Mouse (Mus musculus): ENCODE data around the gene 6430531B16Rik.

Gene 6430531B16Rik

DNA sequence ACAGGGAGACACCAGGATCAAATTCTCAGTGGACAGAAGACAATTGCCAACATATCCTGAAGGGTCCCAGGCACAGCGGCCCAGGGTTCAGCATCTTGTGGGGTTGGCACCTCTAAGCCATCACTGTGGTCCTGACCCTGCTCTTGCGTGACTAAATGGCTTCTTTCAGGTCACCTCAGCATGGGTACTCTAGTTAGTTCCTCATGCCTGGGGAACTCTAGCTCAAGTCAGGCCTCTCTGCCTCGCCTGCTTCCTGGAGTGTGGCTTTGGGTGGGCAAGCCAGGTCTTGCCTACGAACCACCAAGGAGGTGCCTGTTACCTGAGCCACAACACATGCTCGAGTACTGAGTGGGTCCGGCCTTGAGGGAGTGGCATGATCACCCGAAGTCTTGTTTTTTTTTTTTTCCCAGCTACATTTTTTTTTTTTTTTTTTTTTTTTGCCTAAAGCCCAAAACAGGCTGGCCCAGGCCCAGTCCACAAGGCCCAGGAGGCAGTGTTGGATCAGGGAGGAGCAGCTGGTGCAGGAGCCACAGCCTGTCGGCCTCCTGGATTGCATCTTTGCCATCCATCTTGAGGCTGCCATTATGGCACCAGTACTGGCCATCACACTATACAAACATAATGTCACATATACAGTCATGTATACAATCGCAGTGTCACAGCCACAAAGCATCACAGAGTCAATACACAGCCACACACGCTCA, 8.2 kb downstream of the 6430531B16Rik start:
- no peak for DNase-seq (ENCODE audit: low spot score)

DNA sequence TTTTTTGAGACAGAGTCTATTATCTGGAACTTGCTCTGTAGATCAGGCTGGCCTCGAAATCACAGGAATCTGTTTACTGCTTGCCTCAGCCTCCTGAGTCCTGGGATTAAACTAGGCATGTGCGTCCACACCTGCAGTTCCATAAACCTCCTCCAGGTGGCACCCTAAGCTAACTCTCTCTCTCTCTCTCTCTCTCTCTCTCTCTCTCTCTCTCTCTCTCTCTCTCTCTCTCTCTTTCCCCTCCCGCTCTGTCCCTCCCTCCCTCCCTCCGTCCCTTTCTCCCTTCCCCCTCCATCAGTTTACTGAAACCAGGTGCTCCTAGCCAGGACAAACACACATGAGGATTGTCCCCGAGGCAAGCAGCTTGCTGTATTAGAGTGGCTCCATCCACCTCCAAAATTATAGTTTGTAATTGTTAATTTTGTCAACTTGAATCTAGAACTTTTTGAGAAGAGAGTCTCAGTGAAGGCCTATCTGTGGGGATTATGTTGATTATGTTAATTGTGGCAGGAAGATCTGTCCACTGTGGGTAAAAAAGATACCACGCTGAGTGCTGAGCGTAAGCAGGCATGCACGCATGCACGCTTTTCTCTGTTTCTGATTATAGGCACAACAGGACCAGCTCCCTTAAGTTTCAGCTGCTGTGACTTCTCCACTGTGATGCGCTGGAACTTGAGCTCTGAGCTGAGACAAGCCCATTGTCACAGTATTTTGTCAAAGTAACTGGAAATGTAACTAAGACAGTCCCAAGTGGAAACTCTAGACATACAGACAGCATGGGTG, 9.0 kb downstream of the 6430531B16Rik start:
- DNase-seq (ENCODE audit: low spot score), result peak; percentile 69

DNA sequence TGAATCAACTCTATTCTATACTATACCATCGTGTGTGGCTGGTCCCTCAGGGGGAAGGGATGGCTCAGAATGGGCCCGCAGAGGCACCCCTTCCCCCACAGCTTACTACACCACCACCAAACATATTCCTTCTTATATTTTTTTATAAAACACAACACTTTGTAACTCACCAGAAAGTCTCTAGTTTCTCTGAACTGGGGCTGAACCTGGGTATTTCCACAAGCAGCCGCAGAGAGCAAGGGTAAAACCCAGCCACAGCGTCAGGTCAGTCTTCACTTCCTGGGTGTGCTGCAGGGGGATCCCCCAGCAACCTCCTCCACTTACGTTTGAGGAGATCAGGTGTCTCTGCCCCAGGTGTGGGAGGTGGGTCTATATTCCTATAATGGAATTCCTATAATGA, 10.1 kb downstream of the 6430531B16Rik start:
- DNase-seq (ENCODE audit: low spot score), result no peak

DNA sequence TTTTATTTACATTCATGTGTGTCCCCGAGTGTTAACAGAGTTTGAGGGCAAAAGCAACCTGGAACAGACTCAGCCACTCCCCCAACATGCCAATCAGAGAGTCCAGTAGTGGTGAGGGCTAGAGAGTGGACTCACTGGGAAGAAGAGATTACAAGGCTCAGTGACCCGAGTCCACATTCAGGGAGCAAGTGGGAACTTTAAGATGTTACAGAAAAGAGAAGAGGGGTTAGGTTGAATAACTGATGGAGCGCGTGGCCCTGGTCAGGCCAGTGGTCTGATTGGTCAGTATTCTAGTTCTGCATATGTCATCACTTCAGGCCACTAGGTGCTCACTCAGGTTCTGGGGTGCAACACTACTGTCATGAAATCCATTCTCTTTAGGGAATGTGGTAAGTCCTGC, 11.4 kb downstream of the 6430531B16Rik start:
- no peak for DNase-seq (ENCODE audit: low spot score)

DNA sequence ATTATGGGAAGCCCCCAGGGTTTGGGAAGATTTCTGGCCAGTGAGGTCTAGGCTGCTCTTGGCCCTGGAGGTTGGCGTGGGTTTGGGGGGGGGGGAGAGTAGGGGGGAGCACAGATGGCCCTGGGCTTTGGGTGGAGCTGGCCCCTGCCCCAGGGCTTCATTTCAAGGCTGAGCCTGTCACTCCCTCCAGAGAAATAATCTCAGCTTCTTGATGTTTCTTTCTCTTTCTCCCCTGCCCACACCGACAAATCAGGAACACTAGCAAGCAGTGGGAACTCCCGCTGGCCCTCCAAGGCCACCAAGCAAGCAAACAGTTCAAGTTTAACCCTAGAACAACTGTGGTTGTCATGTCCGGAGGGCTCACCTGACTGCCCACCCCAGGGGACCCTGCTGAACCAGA, 14.7 kb downstream of the 6430531B16Rik start:
- peak; percentile 75 for DNase-seq (ENCODE audit: low spot score)

DNA sequence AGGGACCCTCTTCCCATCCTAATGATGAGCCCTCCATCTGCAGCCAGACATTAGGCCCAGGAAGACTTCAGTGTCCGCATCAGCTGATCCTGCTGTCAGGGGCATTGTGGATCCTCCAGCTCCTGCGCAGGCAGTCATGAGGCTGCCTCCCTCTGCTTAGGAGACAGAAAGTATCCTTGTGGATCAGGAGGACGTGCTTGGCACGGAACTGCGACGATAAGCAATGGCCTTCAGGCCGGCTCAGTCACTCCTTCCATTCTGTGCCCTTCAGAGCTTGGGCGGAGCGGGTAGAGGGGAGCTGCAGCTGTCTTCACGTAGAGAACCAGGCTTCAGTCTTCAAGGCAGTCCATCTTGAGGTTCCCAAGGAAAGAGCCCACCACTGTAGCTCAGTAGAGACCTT, 17.4 kb downstream of the 6430531B16Rik start:
- peak; percentile 85 for DNase-seq (ENCODE audit: low spot score)

DNA sequence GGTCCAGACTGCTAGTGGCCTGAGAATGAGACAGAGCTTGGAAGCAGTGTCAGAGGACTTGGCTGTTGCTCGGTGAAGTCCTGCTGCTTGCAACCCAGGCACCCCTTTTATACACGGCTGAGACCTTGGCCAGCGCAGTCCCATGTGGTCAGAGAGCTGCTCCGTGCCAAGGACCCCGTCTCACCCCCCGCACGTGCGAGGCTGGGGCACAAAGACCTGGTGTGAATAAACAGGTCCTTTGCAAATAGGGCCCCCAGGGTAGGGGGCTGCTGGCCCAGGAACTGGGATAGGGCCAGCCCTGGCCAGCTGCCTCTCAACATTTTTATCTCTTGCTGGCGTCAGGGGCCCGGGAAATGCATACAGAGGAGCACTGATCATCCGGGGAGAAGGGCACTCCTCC, 20.6 kb downstream of the 6430531B16Rik start:
- DNase-seq (ENCODE audit: low spot score), result peak; percentile 86

DNA sequence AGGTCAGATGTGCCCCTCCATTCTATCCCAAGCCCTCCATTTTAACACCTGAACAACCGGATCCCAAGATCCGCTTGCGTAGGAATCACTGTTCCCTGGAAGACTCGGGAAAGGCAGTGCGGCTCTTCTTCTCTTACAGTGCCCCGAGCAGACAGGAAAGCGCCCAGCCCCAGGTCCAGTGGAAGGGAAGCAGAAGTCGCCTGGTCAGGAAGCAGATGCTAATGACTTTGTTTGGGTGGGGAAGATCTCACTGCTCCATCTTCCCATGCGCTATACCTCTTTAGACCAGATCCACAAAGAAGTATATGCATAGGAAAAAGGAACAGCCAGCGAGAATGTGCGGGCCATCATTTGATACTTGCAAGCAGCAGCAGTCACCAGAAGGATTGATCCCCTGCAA, 21.1 kb downstream of the 6430531B16Rik start:
- no peak for DNase-seq (ENCODE audit: low spot score)

DNA sequence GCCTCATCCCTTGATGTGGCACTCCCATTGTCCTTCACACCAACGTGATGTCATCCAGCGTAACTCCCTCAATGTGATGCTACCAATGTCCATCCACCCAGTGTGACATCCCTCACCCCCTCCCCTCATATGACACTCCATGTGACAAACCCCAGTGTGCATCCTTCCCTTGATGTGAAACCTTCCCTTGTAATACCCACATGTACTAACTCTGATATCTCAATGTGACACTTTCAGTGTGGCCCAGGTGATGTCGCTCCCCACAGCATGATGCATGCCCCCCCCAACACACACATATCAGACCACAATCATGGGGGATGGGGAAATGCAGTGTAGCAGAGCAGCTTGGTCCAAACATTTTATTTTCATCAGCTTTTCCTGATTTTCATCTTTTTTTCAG, 21.9 kb downstream of the 6430531B16Rik start:
- no peak for DNase-seq (ENCODE audit: low spot score)

DNA sequence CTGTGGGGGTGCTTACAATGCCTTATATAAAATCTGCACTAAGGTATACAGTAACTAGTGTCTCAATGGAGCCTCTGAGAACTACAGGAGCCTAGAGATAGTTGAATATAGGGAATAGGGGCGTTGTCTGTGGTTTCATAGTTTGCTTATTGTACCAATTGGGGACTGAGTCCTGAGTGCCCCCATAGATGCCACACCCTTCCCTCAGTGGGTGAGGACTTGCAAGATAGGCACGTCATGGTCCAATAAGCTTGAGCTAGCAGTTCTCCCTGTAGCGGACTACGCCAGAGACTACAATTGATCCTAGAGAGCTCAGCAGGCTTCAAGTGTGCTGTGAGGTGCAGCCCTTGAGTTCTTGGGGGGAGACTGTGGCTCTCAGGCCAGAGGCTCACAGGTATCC, 23.1 kb downstream of the 6430531B16Rik start:
- DNase-seq (ENCODE audit: low spot score), result no peak

DNA sequence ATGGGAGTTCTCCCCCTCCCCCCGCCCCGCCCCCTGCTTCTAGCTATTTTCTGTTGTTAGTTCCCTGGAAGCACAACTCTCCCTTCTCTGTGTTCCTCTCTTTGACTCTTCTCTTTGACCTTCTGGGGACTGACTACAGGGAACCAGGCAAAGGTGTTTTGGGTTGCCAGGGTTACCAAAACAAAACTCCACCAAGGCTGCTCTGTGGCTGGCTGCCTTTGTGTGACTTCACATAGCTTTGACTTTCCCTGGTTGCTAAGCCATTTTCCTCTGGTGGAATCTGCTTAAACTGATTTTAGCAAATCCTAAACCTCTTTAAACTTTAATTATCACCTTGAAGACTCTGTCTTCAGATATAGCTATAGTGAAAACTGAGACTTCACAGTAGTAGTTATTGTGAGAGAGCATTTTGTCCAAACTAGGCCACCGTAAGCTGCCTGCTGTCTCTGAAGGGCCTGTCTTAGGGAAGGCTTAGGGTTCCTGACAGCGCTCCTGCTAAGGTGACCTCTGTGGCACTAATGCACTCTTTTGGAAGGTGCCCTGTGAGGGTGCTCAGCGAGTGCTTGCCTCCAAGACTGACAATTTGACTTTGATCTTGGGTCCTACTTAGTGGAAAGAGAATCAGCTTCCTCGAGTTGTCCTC, 26.4 kb downstream of the 6430531B16Rik start:
- no peak for DNase-seq (ENCODE audit: low spot score)

DNA sequence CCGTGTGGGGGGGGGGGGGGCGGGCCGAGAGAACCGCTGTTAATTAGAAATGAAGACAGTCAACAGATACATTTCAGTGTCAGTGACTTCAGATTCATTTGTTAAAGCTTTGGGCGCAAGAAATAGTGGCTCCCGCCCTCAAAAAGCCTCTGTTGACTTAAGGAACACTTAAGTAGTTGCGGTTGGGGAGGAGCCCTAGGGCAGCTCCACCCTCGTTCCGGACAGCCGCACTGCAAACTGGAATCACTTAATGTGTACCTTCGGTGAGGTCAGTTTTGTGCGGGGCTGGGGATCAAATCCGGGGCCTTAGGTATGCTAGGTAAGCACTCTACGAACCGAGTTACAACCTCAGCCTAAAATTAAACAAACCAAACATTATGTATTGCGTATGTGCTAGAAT, 27.5 kb downstream of the 6430531B16Rik start:
- DNase-seq (ENCODE audit: low spot score), result no peak

DNA sequence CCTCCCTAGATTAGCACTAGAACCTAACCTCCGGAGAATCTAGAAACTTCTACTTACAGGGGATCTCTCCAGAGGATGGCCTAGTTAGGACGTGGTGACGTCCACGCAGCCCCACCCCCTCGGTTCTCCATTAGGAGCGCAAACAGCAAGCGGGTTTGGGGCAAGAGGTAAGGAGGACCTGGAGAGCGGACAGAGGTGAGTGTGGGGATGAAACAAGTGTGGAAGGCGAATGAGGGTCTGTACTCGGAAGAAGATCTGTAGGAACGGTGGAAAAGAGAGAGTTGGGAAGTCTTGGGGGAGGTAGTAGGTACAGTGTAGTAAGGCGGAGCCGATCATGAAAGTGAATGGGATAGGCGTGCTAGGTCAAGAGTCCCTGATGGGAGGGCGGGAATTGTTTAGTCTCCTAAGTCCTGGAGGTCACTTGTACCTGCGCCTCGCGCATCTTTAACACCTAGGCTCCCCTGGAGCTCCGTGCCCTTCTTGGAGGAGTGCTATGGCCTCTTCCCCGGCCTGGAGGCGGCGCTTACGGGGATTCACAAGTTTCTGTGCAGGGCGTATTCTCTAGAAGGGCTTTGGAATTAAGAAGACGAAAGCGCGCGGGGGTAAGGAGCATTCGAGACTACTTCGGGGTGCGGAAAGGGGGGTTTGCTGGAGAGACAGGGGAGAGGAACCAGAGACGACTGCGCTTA, 28.1 kb downstream of the 6430531B16Rik start:
- DNase-seq (ENCODE audit: low spot score), result no peak

DNA sequence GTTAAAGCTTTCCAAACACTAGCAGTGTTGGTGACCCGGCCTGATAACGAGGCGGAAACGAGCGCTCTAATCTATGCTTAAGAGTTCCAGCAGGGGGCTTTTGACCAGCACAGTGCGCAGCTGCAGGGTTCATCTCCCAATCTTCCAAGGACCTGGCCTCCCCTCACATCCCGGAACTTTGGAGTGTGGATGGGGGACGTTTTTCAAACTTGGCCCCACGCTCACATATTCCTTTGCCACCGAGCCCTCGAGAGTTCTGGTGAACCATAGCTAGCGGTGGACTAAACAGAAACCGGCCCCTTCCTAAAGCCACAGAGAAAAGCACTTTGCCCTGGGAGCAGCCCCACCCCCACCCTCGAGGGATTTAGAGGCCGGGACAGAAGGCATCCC, 28.7 kb downstream of the 6430531B16Rik start:
- peak; percentile 48 for DNase-seq (ENCODE audit: low spot score)

DNA sequence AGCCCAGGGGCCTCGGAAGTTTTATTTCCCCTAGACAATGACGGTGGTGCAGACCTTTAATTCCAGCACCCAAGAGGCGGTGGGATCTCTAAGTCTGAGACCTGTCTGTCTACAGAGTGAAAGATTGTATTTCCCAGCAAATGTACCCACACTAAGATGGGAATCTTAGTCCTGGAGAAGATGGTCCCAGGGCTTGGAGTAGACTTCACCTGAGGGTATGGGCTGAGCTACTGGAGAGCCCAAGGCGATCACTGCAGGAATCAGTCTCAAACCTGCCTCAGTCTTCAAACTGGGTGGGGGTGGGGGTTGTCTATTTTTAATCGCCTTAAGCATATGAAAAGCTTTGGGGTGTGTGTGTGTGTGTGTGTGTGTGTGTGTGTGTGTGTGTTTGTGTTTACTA, 32.5 kb downstream of the 6430531B16Rik start:
- no peak for DNase-seq (ENCODE audit: low spot score)

DNA sequence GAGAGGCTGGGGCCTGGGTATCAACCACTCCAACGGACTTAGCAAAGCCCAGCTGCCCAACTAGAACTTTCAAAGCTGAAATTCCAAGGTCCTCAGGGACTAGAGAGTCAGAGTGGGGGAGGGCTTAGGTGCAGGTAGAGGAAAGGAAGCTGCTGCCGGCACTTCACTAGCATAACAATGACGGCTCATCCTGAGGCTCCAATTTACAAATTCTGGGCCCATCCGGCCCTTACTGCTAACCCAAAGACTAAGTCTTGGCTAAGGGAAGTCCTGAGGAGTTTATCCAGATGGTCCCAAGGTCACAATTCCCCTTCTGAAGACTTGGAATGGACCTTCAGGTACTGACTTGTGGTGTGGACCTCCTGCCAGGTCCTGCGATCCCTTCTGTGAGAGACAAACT, 33.0 kb downstream of the 6430531B16Rik start:
- no peak for DNase-seq (ENCODE audit: low spot score)

DNA sequence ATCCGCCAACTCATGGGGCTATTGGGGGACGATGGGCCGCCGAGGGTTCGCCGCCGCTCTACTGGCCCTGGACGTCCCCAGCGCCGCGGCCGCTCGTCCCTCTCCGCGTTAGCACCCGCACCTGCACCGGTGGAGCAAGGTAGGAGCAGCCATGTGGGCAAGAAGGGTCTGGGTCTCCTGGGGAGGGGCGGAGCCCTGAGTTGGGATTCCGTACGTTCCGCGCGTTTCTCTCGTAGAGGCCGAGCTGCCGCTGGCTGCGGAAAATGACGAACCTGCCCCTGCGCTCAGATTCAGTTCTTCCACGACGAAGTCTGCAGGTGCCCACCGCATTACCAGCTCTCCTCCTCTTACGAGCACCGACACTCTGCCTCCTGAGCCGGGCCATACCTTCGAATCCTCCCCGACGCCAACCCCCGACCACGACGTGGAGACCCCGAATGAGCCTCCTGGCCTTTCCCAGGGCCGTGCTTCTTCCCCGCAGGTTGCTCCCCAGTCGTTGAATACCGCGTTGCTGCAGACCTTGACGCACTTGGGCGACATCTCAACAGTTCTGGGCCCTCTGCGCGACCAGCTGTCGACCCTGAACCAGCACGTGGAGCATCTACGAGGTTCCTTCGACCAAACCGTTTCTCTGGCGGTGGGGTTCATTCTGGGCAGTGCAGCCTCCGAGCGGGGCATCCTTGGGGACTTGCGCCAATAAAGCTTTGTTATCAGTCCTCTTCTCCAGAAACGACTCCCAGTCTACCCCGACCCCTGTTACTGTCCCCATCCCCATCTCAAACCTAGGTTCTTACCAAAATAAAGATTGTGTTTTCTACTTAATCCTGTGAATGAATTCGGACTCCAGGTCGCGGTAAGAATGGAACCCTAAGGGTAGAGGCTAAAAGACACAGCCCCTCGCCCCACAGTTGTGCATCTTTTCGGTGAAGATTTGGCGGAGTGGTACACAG, 34.0 kb downstream of the 6430531B16Rik start:
- DNase-seq (ENCODE audit: low spot score), result peak; percentile 26

DNA sequence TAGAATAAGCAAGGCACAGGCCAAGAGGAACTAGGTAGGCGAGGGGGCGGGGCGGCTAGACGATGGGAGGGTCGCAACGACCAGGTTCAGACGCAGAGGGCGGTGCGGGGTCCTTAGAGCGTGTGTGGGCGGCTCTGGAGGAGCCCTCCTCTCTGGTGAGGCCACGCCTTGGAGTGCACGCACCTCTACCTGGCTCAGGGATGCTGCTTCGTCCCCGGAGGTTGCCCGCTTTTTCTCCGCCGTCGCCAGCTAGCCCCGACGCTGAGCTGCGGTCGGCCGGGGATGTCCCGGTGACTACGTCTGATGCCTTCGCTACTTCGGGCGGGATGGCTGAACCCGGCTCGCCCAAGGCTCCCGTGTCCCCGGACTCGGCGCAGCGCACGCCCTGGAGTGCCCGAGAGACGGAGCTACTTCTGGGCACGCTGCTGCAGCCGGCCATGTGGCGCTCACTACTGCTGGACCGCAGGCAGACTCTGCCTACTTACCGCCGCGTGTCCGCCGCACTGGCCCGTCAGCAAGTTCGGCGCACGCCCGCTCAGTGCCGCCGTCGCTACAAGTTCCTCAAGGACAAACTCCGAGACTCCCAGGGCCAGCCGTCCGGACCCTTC, 34.8 kb downstream of the 6430531B16Rik start, which contains the start of gene Utf1:
Gene Utf1, plus strand, starts transcription at position 116 of the 608 bp plus-strand sequence.
- DNase-seq (ENCODE audit: low spot score), result peak; percentile 37

DNA sequence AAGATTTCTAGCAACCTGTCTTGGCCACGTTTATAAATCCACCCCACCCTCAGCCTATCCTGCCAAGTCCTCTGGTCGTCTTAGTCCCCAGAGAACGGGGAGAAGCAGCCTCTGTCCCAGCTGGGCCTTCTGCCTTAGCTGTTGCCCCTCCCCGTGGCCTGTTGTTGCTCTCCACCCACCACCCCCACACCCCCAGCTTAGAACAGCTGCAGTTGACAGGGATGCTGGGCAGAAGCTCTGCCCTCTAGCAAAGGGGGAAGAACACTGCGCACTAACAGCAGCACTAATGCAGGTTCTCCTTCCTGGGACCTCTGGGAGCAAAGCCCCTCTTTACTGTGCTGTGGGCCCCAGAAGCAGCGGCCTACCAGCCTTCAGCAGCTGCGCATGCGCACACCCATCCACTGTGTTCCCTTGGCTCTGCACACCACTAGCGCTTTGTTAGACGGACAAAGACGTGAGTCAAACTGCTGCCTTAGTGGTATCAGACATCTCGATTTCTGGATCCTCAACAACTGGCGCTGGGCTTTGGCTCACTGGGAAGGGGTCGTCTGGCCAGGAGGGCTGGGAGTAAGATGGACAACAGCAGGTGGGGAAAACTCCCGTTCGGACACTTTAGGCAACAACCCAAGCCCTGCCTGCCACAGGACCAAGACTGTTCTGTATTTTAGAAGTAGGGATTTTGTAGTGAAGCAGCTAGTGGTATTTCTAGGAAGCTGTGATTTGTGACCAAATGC, 37.9 kb downstream of the 6430531B16Rik start:
- no peak for DNase-seq (ENCODE audit: low spot score)

DNA sequence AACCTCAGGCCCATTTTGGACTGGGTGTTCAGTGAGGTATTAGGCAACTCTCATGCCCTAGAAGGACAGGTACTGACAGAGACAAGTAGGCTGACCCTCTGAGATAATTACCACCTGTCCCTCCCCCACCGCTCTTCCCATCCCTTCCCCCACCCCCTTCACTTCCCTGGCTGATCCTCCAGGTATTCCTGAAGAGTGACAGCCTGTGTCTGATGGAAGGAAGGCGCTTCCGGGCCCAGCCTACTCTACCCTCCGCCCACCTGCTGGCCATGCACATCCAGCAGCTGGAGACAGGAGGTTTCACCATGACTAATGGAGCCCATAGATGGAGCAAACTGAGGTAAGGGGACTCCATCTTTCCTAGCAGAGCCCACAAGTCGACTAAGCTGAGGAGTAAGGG, 40.7 kb downstream of the 6430531B16Rik start:
- DNase-seq (ENCODE audit: low spot score), result no peak

All from testis, postnatal 14 days (tissue).